ENCODE assay signal across 14 mouse cellular contexts in the genomic region with DNA sequence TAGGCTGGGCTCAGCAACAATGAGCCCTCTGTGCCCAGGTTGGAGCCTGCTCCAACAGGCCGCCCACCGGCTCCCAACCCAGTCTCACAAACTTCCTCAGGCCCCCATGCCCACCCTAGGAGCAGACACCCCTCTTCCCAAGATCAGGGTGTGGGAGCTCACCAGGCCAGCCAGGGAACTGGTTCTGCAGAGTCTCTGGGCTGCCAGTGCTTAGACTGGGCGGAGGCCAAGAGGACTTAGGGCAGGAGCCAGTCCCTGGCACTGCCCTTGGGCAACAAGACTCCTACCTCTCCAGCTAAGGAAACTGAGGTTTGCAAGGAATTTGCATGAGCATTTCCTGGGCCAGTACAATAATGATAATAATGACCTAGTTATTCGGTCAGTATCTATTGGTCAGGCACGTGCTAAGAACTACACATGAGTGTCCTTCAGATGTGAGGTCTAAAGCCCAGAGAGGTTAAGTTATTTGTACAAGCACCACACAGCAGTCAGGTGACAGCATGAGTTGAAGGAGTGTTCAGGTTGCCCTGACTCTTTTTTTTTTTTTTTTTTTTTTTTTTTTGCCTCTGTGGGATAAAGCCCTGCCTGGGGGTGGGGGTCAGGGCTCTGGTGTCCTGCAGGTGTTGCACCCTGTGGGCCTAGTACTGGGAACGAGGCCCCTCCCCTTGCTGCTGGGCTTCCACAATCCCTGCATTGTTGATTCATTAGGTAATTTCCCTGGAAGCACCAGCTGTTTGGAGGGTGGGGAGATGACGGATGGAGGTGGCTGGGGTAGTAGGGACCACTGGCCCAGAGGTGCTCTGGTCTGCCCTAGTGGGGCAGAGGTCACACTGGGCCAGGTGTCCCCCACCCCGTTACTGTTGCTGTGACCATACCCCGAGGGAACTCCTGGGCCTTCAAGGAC. TPM values are rescaled to one million over a fixed set of nuclear protein-coding genes. Genes with fewer than 3 reads are reported as not detected.
DNase-seq lines count a peak whose midpoint lies in the region; ATAC-seq and TF ChIP-seq lines count a peak whose summit lies in the region.
"Had no signal": no experiment of that assay in that cellular context is flagged by ENCODE, and none has a peak within 500 bp of the region (broad histone marks: within the 10 kb centered on the region; RNA-seq: fewer than 3 reads in every experiment).

No protein-coding gene starts in this region.

- H3K27ac ChIP-seq in heart, embryonic 10.5 days = peak overlapping the region; percentile 84
- peak overlapping the region; percentile 7; the same call in 1 of the 2 replicates for H3K27ac ChIP-seq in midbrain, embryonic 11.5 days (ENCODE audit: low read depth, low read length)
- no peak overlapping the region for H3K27ac ChIP-seq in midbrain, embryonic 15.5 days
- peak overlapping the region; percentile 69 for H3K27ac ChIP-seq in limb, embryonic 11.5 days (replicated peaks; ENCODE audit: low read depth, low read length)
- H3K27ac ChIP-seq in stomach, postnatal 0 days (replicated peaks) = no peak overlapping the region

- no peaks in the 10 kb centered on the region for H3K9me3 ChIP-seq in heart, embryonic 10.5 days
- no peaks in the 10 kb centered on the region for H3K9me3 ChIP-seq in midbrain, embryonic 11.5 days (ENCODE audit: control insufficient read depth, low read length)
- no peaks in the 10 kb centered on the region for H3K9me3 ChIP-seq in midbrain, embryonic 15.5 days
- no peaks in the 10 kb centered on the region for H3K9me3 ChIP-seq in limb, embryonic 11.5 days (ENCODE audit: control insufficient read depth, low read length)
- H3K9me3 ChIP-seq in stomach, postnatal 0 days (ENCODE audit: control insufficient read depth, low read length) = no peaks in the 10 kb centered on the region
- H3K9me3 ChIP-seq: heart, embryonic 15.5 days had no signal

- peaks cover 48% of the 10 kb centered on the region for H3K4me1 ChIP-seq in heart, embryonic 10.5 days
- H3K4me1 ChIP-seq in midbrain, embryonic 11.5 days (ENCODE audit: control insufficient read depth, insufficient read depth, low read length) = peaks cover 41% of the 10 kb centered on the region
- H3K4me1 ChIP-seq in midbrain, embryonic 15.5 days = peaks cover 28% of the 10 kb centered on the region
- H3K4me1 ChIP-seq in limb, embryonic 11.5 days (ENCODE audit: control insufficient read depth, insufficient read depth, low read length) = peaks cover 52% of the 10 kb centered on the region
- H3K4me1 ChIP-seq in stomach, postnatal 0 days (replicated peaks; ENCODE audit: control insufficient read depth, insufficient read depth) = no peaks in the 10 kb centered on the region; the same call in 1 of the 2 replicates

- WGBS in heart, embryonic 10.5 days = 47% methylated on average over 9 of the region's 9 CpGs
- 52% methylated on average over 9 of the region's 9 CpGs for WGBS in midbrain, embryonic 11.5 days
- WGBS in midbrain, embryonic 15.5 days = 48% methylated on average over 9 of the region's 9 CpGs
- 49% methylated on average over 9 of the region's 9 CpGs for WGBS in limb, embryonic 11.5 days
- WGBS in stomach, postnatal 0 days = 47% methylated on average over 9 of the region's 9 CpGs

- intact Hi-C loops in heart, postnatal 10 days (cut with DNase I) = no loop called here

- H3K4me2 ChIP-seq in midbrain, embryonic 11.5 days = no peak overlapping the region
- no peak overlapping the region for H3K4me2 ChIP-seq in midbrain, embryonic 15.5 days
- H3K4me2 ChIP-seq in limb, embryonic 11.5 days (ENCODE audit: low read depth, severe bottlenecking) = no peak overlapping the region
- no peak overlapping the region for H3K4me2 ChIP-seq in stomach, postnatal 0 days (replicated peaks; ENCODE audit: low read depth)

- no peak overlapping the region for H3K9ac ChIP-seq in midbrain, embryonic 11.5 days (ENCODE audit: low read length)
- no peak overlapping the region for H3K9ac ChIP-seq in midbrain, embryonic 15.5 days
- no peak overlapping the region for H3K9ac ChIP-seq in limb, embryonic 11.5 days (ENCODE audit: low read length)
- H3K9ac ChIP-seq in stomach, postnatal 0 days (ENCODE audit: low read length) = no peak overlapping the region
- H3K9ac ChIP-seq: heart, embryonic 15.5 days had no signal

- TF ChIP-seq CTCF in stomach, postnatal 0 days (IDR thresholded peaks at IDR 0.05; ENCODE audit: low read depth) = no peak

- ATAC-seq in midbrain, embryonic 11.5 days (ENCODE audit: low FRiP score) = no peak
- ATAC-seq in midbrain, embryonic 15.5 days (replicated peaks) = no peak
- ATAC-seq in limb, embryonic 11.5 days (ENCODE audit: insufficient number of reproducible peaks, low FRiP score, low TSS enrichment, low read depth) = peak; percentile 57; the same call in 1 of the 2 replicates
- 0 out of 2 replicates have a peak, but pooled peaks have one; percentile 15 for ATAC-seq in stomach, postnatal 0 days (ENCODE audit: low FRiP score, low TSS enrichment)

- H3K36me3 ChIP-seq in heart, embryonic 10.5 days = no peaks in the 10 kb centered on the region
- no peaks in the 10 kb centered on the region for H3K36me3 ChIP-seq in midbrain, embryonic 11.5 days (ENCODE audit: control insufficient read depth, insufficient read depth, low read length)
- no peaks in the 10 kb centered on the region for H3K36me3 ChIP-seq in midbrain, embryonic 15.5 days (replicated peaks)
- H3K36me3 ChIP-seq in limb, embryonic 11.5 days (ENCODE audit: control insufficient read depth, insufficient read depth, low read length) = no peaks in the 10 kb centered on the region
- H3K36me3 ChIP-seq in stomach, postnatal 0 days (ENCODE audit: control insufficient read depth, insufficient read depth, low read length) = no peaks in the 10 kb centered on the region
- H3K36me3 ChIP-seq: heart, embryonic 15.5 days had no signal

- H3K4me3 ChIP-seq in heart, embryonic 10.5 days = no peak overlapping the region
- no peak overlapping the region for H3K4me3 ChIP-seq in midbrain, embryonic 11.5 days (ENCODE audit: low read depth, low read length)
- no peak overlapping the region for H3K4me3 ChIP-seq in midbrain, embryonic 15.5 days
- H3K4me3 ChIP-seq in limb, embryonic 11.5 days (ENCODE audit: low read depth, low read length) = no peak overlapping the region
- H3K4me3 ChIP-seq in stomach, postnatal 0 days (ENCODE audit: low read depth, low read length) = no peak overlapping the region
- H3K4me3 ChIP-seq: heart, embryonic 15.5 days had no signal

- TF ChIP-seq EP300 in stomach, postnatal 0 days (optimal IDR thresholded peaks at IDR 0.05) = no peak

- no peak for DNase-seq in heart, embryonic 10.5 days (ENCODE audit: low spot score)
- DNase-seq in heart, postnatal 10 days = no peak
- DNase-seq in midbrain, embryonic 11.5 days (ENCODE audit: low spot score, missing footprints) = no peak
- peak; percentile 65 for DNase-seq in limb, embryonic 11.5 days (ENCODE audit: low spot score)
- DNase-seq in stomach, postnatal 0 days (ENCODE audit: low spot score) = peak; percentile 42
- no peak for DNase-seq in ovary, adult 18-20 months (ENCODE audit: low spot score)
- DNase-seq in left cerebral cortex, adult 9 months (ENCODE audit: low spot score in 2 of 2) = no peak
- DNase-seq: B cell, adult 2 months; cerebellum, adult 8-10 months; gastrocnemius, postnatal 10 days; thymus, postnatal 25 days had no signal

- H3K27me3 ChIP-seq in heart, embryonic 10.5 days (ENCODE audit: insufficient read depth, poor library complexity, severe bottlenecking) = peaks cover 50% of the 10 kb centered on the region
- peaks cover 70% of the 10 kb centered on the region for H3K27me3 ChIP-seq in midbrain, embryonic 11.5 days (ENCODE audit: control insufficient read depth, insufficient read depth, low read length)
- H3K27me3 ChIP-seq in midbrain, embryonic 15.5 days (replicated peaks) = peaks cover 8% of the 10 kb centered on the region
- H3K27me3 ChIP-seq in limb, embryonic 11.5 days (ENCODE audit: control insufficient read depth, insufficient read depth, low read length) = no peaks in the 10 kb centered on the region
- H3K27me3 ChIP-seq in stomach, postnatal 0 days (ENCODE audit: control insufficient read depth, insufficient read depth, low read length) = no peaks in the 10 kb centered on the region

RNA-seq across cellular contexts. Expression of a gene that starts 45.9 kb away (rescaled TPM):
- 0.11 and 0.83 TPM in 2 replicates for polyA plus RNA-seq in heart, embryonic 10.5 days (2016; fragmentation: Nextera tagmentation; extraction: Ambion mirVana)
- not detected for total RNA-seq in heart, postnatal 10 days (2021)
- polyA plus RNA-seq in midbrain, embryonic 11.5 days (2014; fragmentation: Nextera tagmentation; extraction: Ambion mirVana) = 2.0 and 2.2 TPM in 2 replicates
- polyA plus RNA-seq in midbrain, embryonic 15.5 days (2015; fragmentation: Nextera tagmentation; extraction: Ambion mirVana) = 1.5 and 1.7 TPM in 2 replicates
- polyA plus RNA-seq in limb, embryonic 11.5 days (2014; fragmentation: Nextera tagmentation; extraction: Ambion mirVana) = 10.2 and 10.6 TPM in 2 replicates
- polyA plus RNA-seq in stomach, postnatal 0 days (2015; fragmentation: Nextera tagmentation; extraction: Ambion mirVana) = 0.07 TPM in 1 of 2 replicates, not detected in the other
- total RNA-seq: megakaryocyte, adult 5-6 weeks had no signal
- polyA plus RNA-seq: heart, embryonic 15.5 days had no signal

Comparison
In these comparisons a context has a peak if more than half of its experiments do, and no peak if none do; other contexts are left out.
1. H3K27ac ChIP-seq: peak in heart, embryonic 10.5 days (single experiment), midbrain, embryonic 11.5 days (single experiment) and limb, embryonic 11.5 days (single experiment); none in midbrain, embryonic 15.5 days (single experiment) and stomach, postnatal 0 days (single experiment).
2. DNase-seq: peak in limb, embryonic 11.5 days (single experiment) and stomach, postnatal 0 days (single experiment); none in heart, embryonic 10.5 days (single experiment), heart, postnatal 10 days (0 of 2), midbrain, embryonic 11.5 days (single experiment), ovary, adult 18-20 months (single experiment) and left cerebral cortex, adult 9 months (0 of 2).
3. ATAC-seq: peak in limb, embryonic 11.5 days (single experiment) and stomach, postnatal 0 days (single experiment); none in midbrain, embryonic 11.5 days (single experiment) and midbrain, embryonic 15.5 days (single experiment).